Mouse (Mus musculus) forebrain, embryonic 12.5 days (tissue): ENCODE data around the gene Bcr. TPM values are rescaled to one million over a fixed set of nuclear protein-coding genes. Genes with fewer than 3 reads are reported as not detected.
A peak's percentile ranks its signal among the peaks of the same experiment; 100 is the strongest.

ENCODE experiments used
- ATAC-seq: fragments of 200-750 bp; cut with Nextera tagmentation; 2 replicates; pipeline ENCODE4 v1.8.0; 2017; ENCODE audit warnings: moderate TSS enrichment; ENCODE audit not compliant: low FRiP score
- H3K27ac ChIP-seq: fragments of 300-500 bp; sonication (generic); 2 replicates; pipeline ENCODE4 v1.5.1; 2016; ENCODE audit warnings: mild to moderate bottlenecking
- H3K27me3 ChIP-seq: fragments of 300-500 bp; sonication (generic); 2 replicates; pipeline ENCODE4 v1.6.1; 2016; ENCODE audit warnings: mild to moderate bottlenecking
- H3K36me3 ChIP-seq: fragments of 300-500 bp; sonication (generic); replicated peaks from 2 replicates; pipeline ENCODE4 v1.6.1; 2016; ENCODE audit warnings: mild to moderate bottlenecking
- H3K4me1 ChIP-seq: fragments of 300-500 bp; sonication (generic); 2 replicates; pipeline ENCODE4 v1.6.1; 2016
- H3K4me2 ChIP-seq: fragments of 300-500 bp; sonication (generic); 2 replicates; pipeline ENCODE4 v1.6.1; 2016; ENCODE audit warnings: mild to moderate bottlenecking, moderate library complexity
- H3K4me3 ChIP-seq: fragments of 300-500 bp; sonication (generic); replicated peaks from 2 replicates; pipeline ENCODE4 v1.5.1; 2016; ENCODE audit warnings: mild to moderate bottlenecking
- H3K9ac ChIP-seq: fragments of 300-500 bp; sonication (generic); 2 replicates; pipeline ENCODE4 v1.6.1; 2016; ENCODE audit warnings: mild to moderate bottlenecking
- H3K9me3 ChIP-seq: fragments of 300-500 bp; sonication (generic); 2 replicates; pipeline ENCODE4 v1.6.1; 2016
- WGBS: fragments of 180-500 bp; shearing (Covaris S2); methylation state at CpG from one replicate; pipeline ENCODE4 v1.1.7; 2016; 5-methylcytosine and 5-hydroxymethylcytosine counted together
- polyA plus RNA-seq: library from polyadenylated mRNA; unstranded; fragments of >200 nt; fragmentation: Nextera tagmentation; extraction: Ambion mirVana; gene quantifications from 2 replicates; pipeline ENCODE4 v1.2.1, GENCODE M21; 2016

Bcr gene
- polyA plus RNA-seq, 1 experiment from 2014 or later: 11.5 TPM

DNA sequence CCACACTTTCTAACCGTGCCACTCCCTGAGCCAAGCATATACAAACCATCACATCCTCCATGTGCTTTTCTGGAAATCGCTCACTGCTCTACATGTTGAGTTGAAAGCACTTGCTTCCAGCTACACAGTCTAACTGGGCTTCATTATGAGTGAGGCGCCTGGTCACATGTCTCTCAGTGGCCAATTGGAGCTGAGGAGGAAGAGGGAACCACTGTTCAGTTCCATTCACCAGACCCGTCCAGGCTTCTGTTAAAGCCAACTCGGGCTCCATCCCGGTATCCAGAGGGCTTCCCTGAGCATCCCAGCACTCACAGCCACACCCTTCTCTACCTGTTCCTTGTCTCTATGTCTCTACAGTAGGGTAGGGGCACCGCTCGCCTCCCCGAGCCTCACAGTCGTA lies 86.2 kb downstream of the Bcr start:
- no peaks in the 10 kb centered on the region for H3K27me3 ChIP-seq
- H3K4me2 ChIP-seq: no peak overlapping the region
- WGBS: 89% methylated on average over 10 of the region's 10 CpGs
- no peak overlapping the region for H3K9ac ChIP-seq
- no peak overlapping the region for H3K4me3 ChIP-seq
- no peak for ATAC-seq
- H3K9me3 ChIP-seq: no peaks in the 10 kb centered on the region
- no peak overlapping the region for H3K27ac ChIP-seq
- peaks cover 22% of the 10 kb centered on the region for H3K4me1 ChIP-seq
- peaks cover 82% of the 10 kb centered on the region for H3K36me3 ChIP-seq

- Histone ChIP-seq H3K4me3 (no peak overlapping the region), H3K36me3 (peaks cover 76% of the 10 kb centered on the region), H3K4me1 (peaks cover 22% of the 10 kb centered on the region), H3K9ac (no peak overlapping the region), H3K27me3 (no peaks in the 10 kb centered on the region), H3K9me3 (no peaks in the 10 kb centered on the region), H3K4me2 (no peak overlapping the region), H3K27ac (0 out of 2 replicates have a peak overlapping the region, but pooled peaks have one; percentile 19)
- no peak for ATAC-seq
- 32% methylated on average over 6 of the region's 6 CpGs for WGBS
Observed at GRCm38 (mm10) chr10:75148295-75148694, 87.9 kb downstream of the Bcr start.

DNA sequence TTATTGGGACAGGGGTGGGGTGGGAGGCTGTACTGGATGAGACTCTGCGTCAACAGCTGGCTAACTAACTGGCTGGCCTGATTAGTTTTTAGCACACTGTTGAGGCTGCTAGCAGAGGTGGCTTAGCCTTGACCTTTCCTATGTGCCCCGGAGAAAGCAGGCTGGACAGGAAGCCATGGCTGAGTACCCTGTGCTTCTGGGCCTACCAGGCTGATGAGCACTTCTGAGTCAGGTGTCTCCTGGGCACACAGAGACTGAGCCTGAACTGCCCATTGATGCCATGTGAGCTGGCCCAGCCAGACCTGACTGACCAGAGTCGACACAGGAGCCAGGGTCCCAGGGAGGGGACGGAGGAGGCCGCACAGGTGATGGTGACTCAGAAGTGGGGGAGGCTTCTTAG lies 90.0 kb downstream of the Bcr start:
- no peaks in the 10 kb centered on the region for H3K27me3 ChIP-seq
- H3K4me2 ChIP-seq: no peak overlapping the region
- ATAC-seq: 0 out of 2 replicates have a peak, but pooled peaks have one; percentile 5
- no peak overlapping the region for H3K4me3 ChIP-seq
- no peaks in the 10 kb centered on the region for H3K9me3 ChIP-seq
- H3K4me1 ChIP-seq: peaks cover 22% of the 10 kb centered on the region
- WGBS: 72% methylated on average over 5 of the region's 5 CpGs
- no peak overlapping the region for H3K9ac ChIP-seq
- peaks cover 78% of the 10 kb centered on the region for H3K36me3 ChIP-seq
- no peak overlapping the region for H3K27ac ChIP-seq

- no peaks in the 10 kb centered on the region for H3K9me3 ChIP-seq
- no peak overlapping the region for H3K4me3 ChIP-seq
- no peak overlapping the region for H3K9ac ChIP-seq
- no peak overlapping the region for H3K27ac ChIP-seq
- peak; percentile 64 for ATAC-seq
- H3K27me3 ChIP-seq: no peaks in the 10 kb centered on the region
- peaks cover 78% of the 10 kb centered on the region for H3K36me3 ChIP-seq
- no peak overlapping the region for H3K4me2 ChIP-seq
- H3K4me1 ChIP-seq: peaks cover 22% of the 10 kb centered on the region
Observed at GRCm38 (mm10) chr10:75151311-75151710, 90.9 kb downstream of the Bcr start.

GRCm38 (mm10) chr10:75156835-75157234 lies 96.4 kb downstream of the Bcr start:
- peaks cover 85% of the 10 kb centered on the region for H3K36me3 ChIP-seq
- H3K27me3 ChIP-seq: no peaks in the 10 kb centered on the region
- H3K9me3 ChIP-seq: no peaks in the 10 kb centered on the region
- H3K9ac ChIP-seq: no peak overlapping the region
- 79% methylated on average over 6 of the region's 6 CpGs for WGBS
- H3K4me3 ChIP-seq: no peak overlapping the region
- no peaks in the 10 kb centered on the region for H3K4me1 ChIP-seq
- no peak overlapping the region for H3K4me2 ChIP-seq
- no peak for ATAC-seq
- H3K27ac ChIP-seq: no peak overlapping the region

GRCm38 (mm10) chr10:75157713-75158112 lies 97.3 kb downstream of the Bcr start:
- no peaks in the 10 kb centered on the region for H3K4me1 ChIP-seq
- peaks cover 85% of the 10 kb centered on the region for H3K36me3 ChIP-seq
- H3K4me2 ChIP-seq: no peak overlapping the region
- H3K27me3 ChIP-seq: no peaks in the 10 kb centered on the region
- ATAC-seq: no peak
- no peak overlapping the region for H3K9ac ChIP-seq
- WGBS: 94% methylated on average over 8 of the region's 8 CpGs
- H3K9me3 ChIP-seq: no peaks in the 10 kb centered on the region
- no peak overlapping the region for H3K4me3 ChIP-seq
- H3K27ac ChIP-seq: no peak overlapping the region

DNA sequence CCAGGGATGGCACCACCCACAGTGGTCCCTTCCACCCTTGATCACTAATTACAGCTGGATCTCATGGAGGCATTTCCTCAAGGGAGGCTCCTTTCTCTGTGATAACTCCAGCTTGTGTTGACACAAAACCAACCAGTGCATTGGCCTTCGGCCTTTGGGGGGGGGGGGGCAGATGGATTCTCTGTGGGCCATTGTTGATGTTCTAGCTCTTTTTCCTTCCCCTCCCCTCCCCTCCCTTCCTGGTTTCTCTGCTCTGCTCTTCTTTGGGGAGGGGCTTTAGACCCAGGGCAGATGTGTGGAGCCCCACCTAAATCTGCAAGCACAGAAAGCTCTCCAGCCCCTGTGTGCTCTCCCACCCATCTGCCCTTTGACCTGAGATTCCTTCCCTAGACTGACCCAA lies 98.0 kb downstream of the Bcr start:
- Histone ChIP-seq H3K9me3 (no peaks in the 10 kb centered on the region), H3K4me1 (no peaks in the 10 kb centered on the region), H3K27ac (no peak overlapping the region), H3K9ac (no peak overlapping the region), H3K36me3 (peaks cover 89% of the 10 kb centered on the region), H3K4me2 (no peak overlapping the region), H3K27me3 (no peaks in the 10 kb centered on the region), H3K4me3 (no peak overlapping the region)
- WGBS: 75% methylated on average over 1 of the region's 1 CpGs
- no peak for ATAC-seq

GRCm38 (mm10) chr10:75160171-75160900 lies 99.9 kb downstream of the Bcr start:
- WGBS: 80% methylated on average over 10 of the region's 10 CpGs
- H3K9me3 ChIP-seq: no peaks in the 10 kb centered on the region
- H3K9ac ChIP-seq: no peak overlapping the region
- no peak overlapping the region for H3K27ac ChIP-seq
- no peak overlapping the region for H3K4me2 ChIP-seq
- H3K4me3 ChIP-seq: no peak overlapping the region
- H3K4me1 ChIP-seq: no peaks in the 10 kb centered on the region
- no peaks in the 10 kb centered on the region for H3K27me3 ChIP-seq
- no peak for ATAC-seq
- peaks cover 84% of the 10 kb centered on the region for H3K36me3 ChIP-seq

- no peak overlapping the region for H3K27ac ChIP-seq
- no peak overlapping the region for H3K9ac ChIP-seq
- H3K27me3 ChIP-seq: no peaks in the 10 kb centered on the region
- ATAC-seq: no peak
- no peaks in the 10 kb centered on the region for H3K9me3 ChIP-seq
- H3K4me3 ChIP-seq: no peak overlapping the region
- H3K36me3 ChIP-seq: peaks cover 75% of the 10 kb centered on the region
- no peaks in the 10 kb centered on the region for H3K4me1 ChIP-seq
- WGBS: 77% methylated on average over 10 of the region's 10 CpGs
- H3K4me2 ChIP-seq: no peak overlapping the region
Observed at GRCm38 (mm10) chr10:75165825-75166481, 105.6 kb downstream of the Bcr start.

- H3K9ac ChIP-seq: no peak overlapping the region
- H3K9me3 ChIP-seq: no peaks in the 10 kb centered on the region
- no peaks in the 10 kb centered on the region for H3K4me1 ChIP-seq
- H3K36me3 ChIP-seq: peaks cover 79% of the 10 kb centered on the region
- ATAC-seq: no peak
- no peak overlapping the region for H3K4me2 ChIP-seq
- no peaks in the 10 kb centered on the region for H3K27me3 ChIP-seq
- H3K27ac ChIP-seq: no peak overlapping the region
- WGBS: 95% methylated on average over 4 of the region's 4 CpGs
- no peak overlapping the region for H3K4me3 ChIP-seq
Observed at GRCm38 (mm10) chr10:75166601-75167000, 106.2 kb downstream of the Bcr start.

- no peaks in the 10 kb centered on the region for H3K27me3 ChIP-seq
- no peaks in the 10 kb centered on the region for H3K9me3 ChIP-seq
- no peak overlapping the region for H3K27ac ChIP-seq
- ATAC-seq: no peak
- WGBS: 89% methylated on average over 12 of the region's 12 CpGs
- peaks cover 74% of the 10 kb centered on the region for H3K36me3 ChIP-seq
- H3K9ac ChIP-seq: no peak overlapping the region
- H3K4me2 ChIP-seq: no peak overlapping the region
- no peak overlapping the region for H3K4me3 ChIP-seq
- no peaks in the 10 kb centered on the region for H3K4me1 ChIP-seq
Observed at GRCm38 (mm10) chr10:75170207-75170850, 109.9 kb downstream of the Bcr start.

- Histone ChIP-seq H3K9ac (no peak overlapping the region), H3K4me2 (no peak overlapping the region), H3K36me3 (peaks cover 81% of the 10 kb centered on the region), H3K4me1 (no peaks in the 10 kb centered on the region), H3K27me3 (no peaks in the 10 kb centered on the region), H3K27ac (no peak overlapping the region), H3K4me3 (no peak overlapping the region), H3K9me3 (no peaks in the 10 kb centered on the region)
- WGBS: 81% methylated on average over 8 of the region's 8 CpGs
- no peak for ATAC-seq
Observed at GRCm38 (mm10) chr10:75173056-75173455, 112.7 kb downstream of the Bcr start.
